Comparison of ENCODE assay signal across 8 mouse cellular contexts in genomic region chr8:83974521-83974920, GRCm38 (mm10). TPM values are rescaled to one million over a fixed set of nuclear protein-coding genes. Genes with fewer than 3 reads are reported as not detected.
DNase-seq lines count a peak whose midpoint lies in the region; ATAC-seq lines count a peak whose summit lies in the region.

No protein-coding gene starts in this region.

- ATAC-seq in heart, embryonic 15.5 days (replicated peaks; ENCODE audit: insufficient number of reproducible peaks, insufficient read depth, low FRiP score, low read depth) = no peak
- ATAC-seq in embryonic facial prominence, embryonic 13.5 days (ENCODE audit: insufficient number of reproducible peaks, insufficient read depth, low FRiP score, low TSS enrichment, low read depth) = no peak
- no peak for ATAC-seq in hindbrain, embryonic 14.5 days (ENCODE audit: low FRiP score)

- intact Hi-C loops in heart, postnatal 36 days (cut with DNase I) = no loop called here

- H3K27me3 ChIP-seq in heart, embryonic 15.5 days = no peaks in the 10 kb centered on the region
- H3K27me3 ChIP-seq in embryonic facial prominence, embryonic 13.5 days = no peaks in the 10 kb centered on the region
- no peaks in the 10 kb centered on the region for H3K27me3 ChIP-seq in hindbrain, embryonic 14.5 days (ENCODE audit: control insufficient read depth, insufficient read depth, low read length)

- H3K4me2 ChIP-seq in heart, embryonic 15.5 days = peak overlapping the region; percentile 88
- H3K4me2 ChIP-seq in embryonic facial prominence, embryonic 13.5 days = peak overlapping the region; percentile 96; the same call in 1 of the 2 replicates
- peak overlapping the region; percentile 96 for H3K4me2 ChIP-seq in hindbrain, embryonic 14.5 days (replicated peaks)

- peaks cover 62% of the 10 kb centered on the region for H3K4me1 ChIP-seq in heart, embryonic 15.5 days (replicated peaks)
- H3K4me1 ChIP-seq in embryonic facial prominence, embryonic 13.5 days = peaks cover 38% of the 10 kb centered on the region
- peaks cover 32% of the 10 kb centered on the region for H3K4me1 ChIP-seq in hindbrain, embryonic 14.5 days (replicated peaks; ENCODE audit: control insufficient read depth, insufficient read depth, low read length)

- peaks cover 3% of the 10 kb centered on the region; the same call in 1 of the 2 replicates for H3K36me3 ChIP-seq in heart, embryonic 15.5 days
- peaks cover 10% of the 10 kb centered on the region for H3K36me3 ChIP-seq in embryonic facial prominence, embryonic 13.5 days
- peaks cover 4% of the 10 kb centered on the region; the same call in 1 of the 2 replicates for H3K36me3 ChIP-seq in hindbrain, embryonic 14.5 days (replicated peaks; ENCODE audit: control insufficient read depth, insufficient read depth)

- peak overlapping the region; percentile 86 for H3K27ac ChIP-seq in heart, embryonic 15.5 days
- H3K27ac ChIP-seq in embryonic facial prominence, embryonic 13.5 days = no peak overlapping the region
- no peak overlapping the region for H3K27ac ChIP-seq in hindbrain, embryonic 14.5 days

- peak overlapping the region; percentile 96 for H3K4me3 ChIP-seq in heart, embryonic 15.5 days
- peak overlapping the region; percentile 90; the same call in 1 of the 2 replicates for H3K4me3 ChIP-seq in embryonic facial prominence, embryonic 13.5 days
- H3K4me3 ChIP-seq in hindbrain, embryonic 14.5 days (replicated peaks; ENCODE audit: low read length) = 0 out of 2 replicates have a peak overlapping the region, but pooled peaks have one; percentile 96

- H3K9me3 ChIP-seq in heart, embryonic 15.5 days (replicated peaks) = no peaks in the 10 kb centered on the region
- H3K9me3 ChIP-seq in embryonic facial prominence, embryonic 13.5 days = no peaks in the 10 kb centered on the region
- no peaks in the 10 kb centered on the region for H3K9me3 ChIP-seq in hindbrain, embryonic 14.5 days (ENCODE audit: control insufficient read depth, low read length)

- no peak for DNase-seq in heart, postnatal 36 days
- DNase-seq in hindbrain, embryonic 14.5 days (ENCODE audit: low spot score) = no peak
- DNase-seq in lung, postnatal 25 days (ENCODE audit: low spot score) = peak; percentile 59
- DNase-seq in ovary, postnatal 10 days (ENCODE audit: low spot score) = no peak
- no peak for DNase-seq in right cerebral cortex, adult 2 months (ENCODE audit: low spot score in 2 of 2)
- no peak for DNase-seq in B cell, adult 2 months

- WGBS in heart, embryonic 15.5 days = 50% methylated on average over 4 of the region's 4 CpGs
- 77% methylated on average over 4 of the region's 4 CpGs for WGBS in embryonic facial prominence, embryonic 13.5 days
- WGBS in hindbrain, embryonic 14.5 days = 75% methylated on average over 4 of the region's 4 CpGs

- peak overlapping the region; percentile 97; the same call in 1 of the 2 replicates for H3K9ac ChIP-seq in heart, embryonic 15.5 days
- H3K9ac ChIP-seq in embryonic facial prominence, embryonic 13.5 days = peak overlapping the region; percentile 7; the same call in 1 of the 2 replicates
- 0 out of 2 replicates have a peak overlapping the region, but pooled peaks have one; percentile 92 for H3K9ac ChIP-seq in hindbrain, embryonic 14.5 days

RNA-seq across cellular contexts. Expression of gene Prkaca, which starts 1.7 kb away (rescaled TPM):
- 246 and 260 TPM in 2 replicates for polyA plus RNA-seq in heart, embryonic 15.5 days (2015; fragmentation: Nextera tagmentation; extraction: Ambion mirVana)
- 100 to 1,000 TPM; 336 to 360 TPM for total RNA-seq in heart, postnatal 36 days (2021)
- polyA plus RNA-seq in embryonic facial prominence, embryonic 13.5 days (2015; fragmentation: Nextera tagmentation; extraction: Ambion mirVana) = 148 and 159 TPM in 2 replicates
- 194 and 218 TPM in 2 replicates for polyA plus RNA-seq in hindbrain, embryonic 14.5 days (2014; fragmentation: Nextera tagmentation; extraction: Ambion mirVana)

RNA-seq across cellular contexts. Expression of gene Asf1b, which starts 19.2 kb away (rescaled TPM):
- polyA plus RNA-seq in heart, embryonic 15.5 days (2015; fragmentation: Nextera tagmentation; extraction: Ambion mirVana) = 55.8 and 63.3 TPM in 2 replicates
- 1 to 10 TPM; 1.2 to 2.4 TPM for total RNA-seq in heart, postnatal 36 days (2021)
- 58.0 and 61.3 TPM in 2 replicates for polyA plus RNA-seq in embryonic facial prominence, embryonic 13.5 days (2015; fragmentation: Nextera tagmentation; extraction: Ambion mirVana)
- 10.5 and 10.7 TPM in 2 replicates for polyA plus RNA-seq in hindbrain, embryonic 14.5 days (2014; fragmentation: Nextera tagmentation; extraction: Ambion mirVana)

RNA-seq across cellular contexts. Expression of gene Gm10644, which starts 19.5 kb away (rescaled TPM):
- polyA plus RNA-seq in heart, embryonic 15.5 days (2015; fragmentation: Nextera tagmentation; extraction: Ambion mirVana) = 0.76 and 0.93 TPM in 2 replicates
- total RNA-seq in heart, postnatal 36 days (2021) = under 1 TPM; 0.92 to 0.95 TPM
- polyA plus RNA-seq in embryonic facial prominence, embryonic 13.5 days (2015; fragmentation: Nextera tagmentation; extraction: Ambion mirVana) = 0.55 and 0.63 TPM in 2 replicates
- 0.76 and 1.1 TPM in 2 replicates for polyA plus RNA-seq in hindbrain, embryonic 14.5 days (2014; fragmentation: Nextera tagmentation; extraction: Ambion mirVana)

RNA-seq across cellular contexts. Expression of gene Samd1, which starts 23.0 kb away (rescaled TPM):
- polyA plus RNA-seq in heart, embryonic 15.5 days (2015; fragmentation: Nextera tagmentation; extraction: Ambion mirVana) = 5.6 and 5.9 TPM in 2 replicates
- 10 to 100 TPM; 27.3 to 33.1 TPM for total RNA-seq in heart, postnatal 36 days (2021)
- polyA plus RNA-seq in embryonic facial prominence, embryonic 13.5 days (2015; fragmentation: Nextera tagmentation; extraction: Ambion mirVana) = 14.5 and 15.8 TPM in 2 replicates
- 11.1 and 11.3 TPM in 2 replicates for polyA plus RNA-seq in hindbrain, embryonic 14.5 days (2014; fragmentation: Nextera tagmentation; extraction: Ambion mirVana)

RNA-seq across cellular contexts. Expression of gene 1700067K01Rik, which starts 26.8 kb away (rescaled TPM):
- 0.74 and 0.90 TPM in 2 replicates for polyA plus RNA-seq in heart, embryonic 15.5 days (2015; fragmentation: Nextera tagmentation; extraction: Ambion mirVana)
- not detected for total RNA-seq in heart, postnatal 36 days (2021)
- 0.73 and 1.6 TPM in 2 replicates for polyA plus RNA-seq in embryonic facial prominence, embryonic 13.5 days (2015; fragmentation: Nextera tagmentation; extraction: Ambion mirVana)
- 0.54 and 0.76 TPM in 2 replicates for polyA plus RNA-seq in hindbrain, embryonic 14.5 days (2014; fragmentation: Nextera tagmentation; extraction: Ambion mirVana)

Comparison
In these comparisons a context has a peak if more than half of its experiments do, and no peak if none do; other contexts are left out.
1. H3K9ac ChIP-seq: peak in every context shown above with its lines; median percentile 97 in heart, embryonic 15.5 days; 92 in hindbrain, embryonic 14.5 days; 7 in embryonic facial prominence, embryonic 13.5 days.